Mouse (Mus musculus) heart, adult 2 months (tissue): ENCODE measurements around the gene Chrm4. TPM values are rescaled to one million over a fixed set of nuclear protein-coding genes. Genes with fewer than 3 reads are reported as not detected.

Experiments used
- DNase-seq, 2 experiments: peaks; one replicate each; pipeline ENCODE4 v3.0.0; 2021
- H3K27ac ChIP-seq: fragments of 200-600 bp; 2 replicates; pipeline ENCODE4 v1.8.1; 2022
- H3K27me3 ChIP-seq: fragments of 200-500 bp; 2 replicates; pipeline ENCODE4 v1.6.1; 2012; ENCODE audit warnings: mild to moderate bottlenecking, low read length, inconsistent platforms, mixed read lengths; ENCODE audit not compliant: control insufficient read depth, insufficient read depth
- H3K36me3 ChIP-seq: fragments of 200-500 bp; 2 replicates; pipeline ENCODE4 v1.6.1; 2012; ENCODE audit warnings: low read length, inconsistent platforms; ENCODE audit not compliant: control insufficient read depth, insufficient read depth
- H3K4me1 ChIP-seq: fragments of 200-500 bp; 2 replicates; pipeline ENCODE4 v1.6.1; 2011; ENCODE audit warnings: low read length; ENCODE audit not compliant: control insufficient read depth, insufficient read depth
- H3K4me3 ChIP-seq: fragments of 200-600 bp; 2 replicates; pipeline ENCODE4 v1.8.1; 2022
- H3K79me2 ChIP-seq: fragments of 200-500 bp; replicated peaks from 2 replicates; pipeline ENCODE4 v1.6.1; 2012; ENCODE audit warnings: mild to moderate bottlenecking, inconsistent platforms, low read length, moderate library complexity, mixed read lengths; ENCODE audit not compliant: control insufficient read depth, insufficient read depth
- H3K9ac ChIP-seq: fragments of 200-500 bp; 2 replicates; pipeline ENCODE4 v1.6.1; 2012; ENCODE audit warnings: low read depth, mild to moderate bottlenecking, control low read depth, inconsistent platforms, low read length, mixed read lengths
- CTCF ChIP-seq: fragments of 200-600 bp; IDR thresholded peaks from 2 replicates; pipeline ENCODE4 v1.8.1; 2022; ENCODE audit warnings: antibody characterized with exemption, mild to moderate bottlenecking, moderate library complexity
- EP300 ChIP-seq: fragments of 200-500 bp; IDR thresholded peaks from 2 replicates; pipeline ENCODE4 v1.6.1; 2011; ENCODE audit warnings: low read depth, low read length, control low read depth; ENCODE audit not compliant: insufficient read depth
- POLR2A ChIP-seq: fragments of 200-500 bp; IDR thresholded peaks from 2 replicates; pipeline ENCODE4 v1.6.1; 2011; ENCODE audit warnings: mild to moderate bottlenecking, low read depth, low read length, control low read depth; ENCODE audit not compliant: insufficient read depth
- WGBS: fragments of 180-500 bp; shearing (Covaris S2); methylation state at CpG from one replicate; pipeline ENCODE4 v1.1.7; 2018; 5-methylcytosine and 5-hydroxymethylcytosine counted together
- intact Hi-C: fragments of 180-260 bp; cut with DNase I; formaldehyde crosslinking; loops from one replicate; pipeline ENCODE4 v1.15.1; 2025
- microRNA-seq, 2 experiments: library from miRNA; unstranded; fragments of <30 nt; microRNA quantifications; one replicate each; pipeline ENCODE4 v1.2.0; 2021
- polyA plus RNA-seq: library from polyadenylated mRNA; depleted of rRNA; stranded (reverse); fragments of >200 nt; gene quantifications from 2 replicates; pipeline ENCODE4 v1.2.3, GENCODE M21; 2012; rRNA removed
- total RNA-seq, 2 experiments: library from RNA; stranded (reverse); gene quantifications; 2 replicates each; pipeline ENCODE4 v1.2.3; 2021

Chrm4 gene
- total and polyA plus RNA-seq, 3 experiments: 0.14 TPM; not detected in 2

GRCm38 (mm10) chr2:91975581-91976541 is 48.8 kb downstream of the Chrm4 start, which contains the start of gene Dgkz:
TSS of gene Dgkz (minus strand) at chr2:91975864.
- WGBS: 5% methylated on average over 79 of the region's 79 CpGs
- Histone ChIP-seq H3K4me1 (peaks cover 9% of the 10 kb centered on the region), H3K27me3 (peaks cover 9% of the 10 kb centered on the region), H3K79me2 (no peaks in the 10 kb centered on the region), H3K9ac (peak within 1 kb of the TSS; percentile 34; the same call in 1 of the 2 replicates), H3K27ac (no peak within 1 kb of the TSS), H3K36me3 (no peaks in the 10 kb centered on the region), H3K4me3 (peak within 1 kb of the TSS; percentile 38)
- TF ChIP-seq EP300: no peak
- no peak for TF ChIP-seq CTCF
- DNase-seq: no peak
- intact Hi-C loops: no loop called here

- Histone ChIP-seq H3K4me3 (no peak overlapping the region), H3K27me3 (peaks cover 9% of the 10 kb centered on the region), H3K79me2 (no peaks in the 10 kb centered on the region), H3K36me3 (no peaks in the 10 kb centered on the region), H3K27ac (no peak overlapping the region), H3K4me1 (no peaks in the 10 kb centered on the region), H3K9ac (no peak overlapping the region)
- WGBS: 59% methylated on average over 4 of the region's 4 CpGs
- no peak for DNase-seq
- TF ChIP-seq EP300 (no peak), POLR2A (no peak), CTCF (no peak)
- intact Hi-C loops: no loop called here
Observed at GRCm38 (mm10) chr2:91977960-91978359, 50.9 kb downstream of the Chrm4 start.

Small RNA genes lying within 50 kb of the gene (microRNA-seq; reads per million reads assigned to microRNA genes)
- 0 to 0.56 reads per million in 2 experiments for gene Mir6999

Other genes with a start within 250 kb of the Chrm4 start
- 10 to 100 TPM; 43.1 to 54.1 TPM for gene Atg13, start 216.7 kb upstream of the Chrm4 start, total RNA-seq
- 66.4 and 87.7 TPM in 2 replicates for gene Atg13, start 216.7 kb upstream of the Chrm4 start, polyA plus RNA-seq
- 1 to 10 TPM; 7.1 to 8.5 TPM for gene Harbi1, start 216.4 kb upstream of the Chrm4 start, total RNA-seq
- 3.2 and 3.9 TPM in 2 replicates for gene Harbi1, start 216.4 kb upstream of the Chrm4 start, polyA plus RNA-seq
- 10 to 100 TPM; 14.7 to 15.3 TPM for gene Ambra1, start 197.1 kb upstream of the Chrm4 start, total RNA-seq
- 12.7 and 15.4 TPM in 2 replicates for gene Ambra1, start 197.1 kb upstream of the Chrm4 start, polyA plus RNA-seq
- 1 to 10 TPM; 2.5 to 2.8 TPM for gene Mdk, start 5.0 kb downstream of the Chrm4 start, total RNA-seq
- gene Mdk, start 5.0 kb downstream of the Chrm4 start, polyA plus RNA-seq: 4.1 and 5.4 TPM in 2 replicates
- gene Gm9821, start 18.5 kb downstream of the Chrm4 start, total RNA-seq: not detected
- not detected in 2 replicates for gene Gm9821, start 18.5 kb downstream of the Chrm4 start, polyA plus RNA-seq
- gene Dgkz, start 48.6 kb downstream of the Chrm4 start, total RNA-seq: 10 to 100 TPM; 35.5 to 37.5 TPM
- 102 and 118 TPM in 2 replicates for gene Dgkz, start 48.6 kb downstream of the Chrm4 start, polyA plus RNA-seq
- gene Creb3l1, start 97.3 kb downstream of the Chrm4 start, total RNA-seq: 1 to 10 TPM; 3.8 to 5.8 TPM
- 3.3 and 4.5 TPM in 2 replicates for gene Creb3l1, start 97.3 kb downstream of the Chrm4 start, polyA plus RNA-seq
- gene Phf21a, start 165.9 kb downstream of the Chrm4 start, total RNA-seq: 10 to 100 TPM; 26.4 to 30.2 TPM
- gene Phf21a, start 165.9 kb downstream of the Chrm4 start, polyA plus RNA-seq: 27.6 and 29.5 TPM in 2 replicates